Mouse (Mus musculus) T-helper 1 cell (primary cell): ENCODE data around the gene Cyba.

ENCODE experiments used
- in situ Hi-C: fragments of 300-600 bp; cut with MboI, MseI; formaldehyde crosslinking; loops from one replicate; pipeline ENCODE4 v1.15.1; 2025; ENCODE audit warnings: high pct_unique_total_duplicates

Gene Cyba

GRCm38 (mm10) chr8:122426145-122426544 lies 6.6 kb downstream of the Cyba start:
- in situ Hi-C loops: loop anchor here (25.0 kb wide), 1 partner anchor 1136 kb away; no protein-coding TSS in a partner anchor

GRCm38 (mm10) chr8:122423659-122424058 lies 9.1 kb downstream of the Cyba start:
- in situ Hi-C loops: no loop called here

- in situ Hi-C loops: no loop called here
These were observed 9.5 kb downstream of the Cyba start for GRCm38 (mm10) chr8:122423217-122423616.

GRCm38 (mm10) chr8:122421376-122422070 lies 11.2 kb downstream of the Cyba start, which contains the start of gene Il17c:
Gene Il17c (plus strand): TSS chr8:122422020.
- in situ Hi-C loops: no loop called here

GRCm38 (mm10) chr8:122419881-122420555 lies 12.7 kb downstream of the Cyba start:
- in situ Hi-C loops: no loop called here

- in situ Hi-C loops: no loop called here
These were observed 17.2 kb downstream of the Cyba start for GRCm38 (mm10) chr8:122415554-122415953.

GRCm38 (mm10) chr8:122414311-122414710 lies 18.4 kb downstream of the Cyba start:
- in situ Hi-C loops: no loop called here

- in situ Hi-C loops: no loop called here
These were observed 25.1 kb downstream of the Cyba start for GRCm38 (mm10) chr8:122407678-122408077.

- in situ Hi-C loops: no loop called here
These were observed 27.5 kb downstream of the Cyba start for GRCm38 (mm10) chr8:122405146-122405805.

GRCm38 (mm10) chr8:122398186-122398585 lies 34.5 kb downstream of the Cyba start:
- in situ Hi-C loops: no loop called here

- in situ Hi-C loops: no loop called here
These were observed 37.4 kb downstream of the Cyba start for GRCm38 (mm10) chr8:122395291-122395690.

- in situ Hi-C loops: no loop called here
These were observed 39.0 kb downstream of the Cyba start for GRCm38 (mm10) chr8:122393717-122394116.

GRCm38 (mm10) chr8:122390758-122391157 lies 42.0 kb downstream of the Cyba start:
- in situ Hi-C loops: no loop called here

- in situ Hi-C loops: no loop called here
These were observed 43.4 kb downstream of the Cyba start for GRCm38 (mm10) chr8:122389357-122389756.

- in situ Hi-C loops: no loop called here
These were observed 49.7 kb downstream of the Cyba start for GRCm38 (mm10) chr8:122383039-122383438.

GRCm38 (mm10) chr8:122376365-122377231 lies 56.1 kb downstream of the Cyba start, which contains the start of gene Zc3h18:
Gene Zc3h18 (plus strand): TSS chr8:122376609.
- in situ Hi-C loops: loop anchor here (5.0 kb wide), 1 partner anchor 94 kb away; the partner anchor contains the start of gene Zfpm1

GRCm38 (mm10) chr8:122375751-122376364 lies 56.9 kb downstream of the Cyba start:
- in situ Hi-C loops: loop anchor here (5.0 kb wide), 1 partner anchor 94 kb away; the partner anchor contains the start of gene Zfpm1

- in situ Hi-C loops: loop anchor here (5.0 kb wide), 1 partner anchor 93 kb away; the partner anchor contains the start of gene Zfpm1
These were observed 57.4 kb downstream of the Cyba start for GRCm38 (mm10) chr8:122375320-122375719.
